Mouse (Mus musculus) heart, embryonic 10.5 days (tissue): Measurements from ENCODE around the gene Rfx2. TPM values are rescaled to one million over a fixed set of nuclear protein-coding genes. Genes with fewer than 3 reads are reported as not detected.

Source experiments
- DNase-seq: peaks from one replicate; pipeline ENCODE4 v3.0.0-alpha.2; 2017; ENCODE audit warnings: low spot score
- H3K27ac ChIP-seq: fragments of 300-500 bp; sonication (generic); 2 replicates; pipeline ENCODE4 v1.5.1; 2016; ENCODE audit warnings: mild to moderate bottlenecking
- H3K27me3 ChIP-seq: fragments of 300-500 bp; sonication (generic); 2 replicates; pipeline ENCODE4 v1.6.1; 2016; ENCODE audit warnings: mild to moderate bottlenecking; ENCODE audit not compliant: poor library complexity, insufficient read depth, severe bottlenecking
- H3K36me3 ChIP-seq: fragments of 300-500 bp; sonication (generic); 2 replicates; pipeline ENCODE4 v1.6.1; 2016; ENCODE audit warnings: mild to moderate bottlenecking, moderate library complexity
- H3K4me1 ChIP-seq: fragments of 300-500 bp; sonication (generic); 2 replicates; pipeline ENCODE4 v1.6.1; 2016; ENCODE audit warnings: mild to moderate bottlenecking
- H3K4me3 ChIP-seq: fragments of 300-500 bp; sonication (generic); 2 replicates; pipeline ENCODE4 v1.5.1; 2016; ENCODE audit warnings: mild to moderate bottlenecking, moderate library complexity
- H3K9me3 ChIP-seq: fragments of 300-500 bp; sonication (generic); 2 replicates; pipeline ENCODE4 v1.6.1; 2016; ENCODE audit warnings: mild to moderate bottlenecking, moderate library complexity
- WGBS: fragments of 180-500 bp; shearing (Covaris S2); methylation state at CpG from one replicate; pipeline ENCODE4 v1.1.7; 2016; 5-methylcytosine and 5-hydroxymethylcytosine counted together
- polyA plus RNA-seq: library from polyadenylated mRNA; unstranded; fragments of >200 nt; fragmentation: Nextera tagmentation; extraction: Ambion mirVana; gene quantifications from 2 replicates; pipeline ENCODE4 v1.2.1, GENCODE M21; 2016

Rfx2 gene
- polyA plus RNA-seq, 1 experiment from 2014 or later, result 4.0 TPM

DNA sequence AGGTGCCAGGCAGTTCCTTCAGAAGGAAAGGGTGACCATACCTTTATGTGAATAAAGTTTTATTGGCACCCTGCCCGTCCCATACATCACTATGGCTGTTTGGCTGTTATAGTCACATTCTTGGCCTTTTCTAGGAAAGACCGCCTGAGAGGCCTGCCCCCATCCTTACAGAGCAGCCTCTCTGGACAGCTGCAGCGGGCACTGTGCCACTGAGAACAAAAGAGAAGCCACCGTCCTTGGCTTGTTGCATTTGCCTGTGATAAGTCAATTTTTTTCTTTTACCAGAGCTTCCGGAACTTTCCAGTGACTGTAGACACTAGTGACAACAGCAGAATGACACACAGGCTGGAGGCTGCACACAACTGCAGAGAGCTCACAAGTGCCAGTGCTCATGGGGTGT lies 25.9 kb downstream of the Rfx2 start:
- peaks cover 4% of the 10 kb centered on the region; the same call in 1 of the 2 replicates for H3K36me3 ChIP-seq
- no peaks in the 10 kb centered on the region for H3K9me3 ChIP-seq
- WGBS, result 78% methylated on average over 5 of the region's 5 CpGs
- no peak overlapping the region for H3K4me3 ChIP-seq
- DNase-seq, result no peak
- H3K4me1 ChIP-seq, result peaks cover 18% of the 10 kb centered on the region
- peaks cover 28% of the 10 kb centered on the region for H3K27me3 ChIP-seq
- no peak overlapping the region for H3K27ac ChIP-seq

GRCm38 (mm10) chr17:56802065-56802464 lies 28.7 kb downstream of the Rfx2 start:
- WGBS, result 72% methylated on average over 8 of the region's 8 CpGs
- H3K4me1 ChIP-seq, result peaks cover 3% of the 10 kb centered on the region; the same call in 1 of the 2 replicates
- no peaks in the 10 kb centered on the region for H3K9me3 ChIP-seq
- H3K27ac ChIP-seq, result no peak overlapping the region
- H3K36me3 ChIP-seq, result peaks cover 4% of the 10 kb centered on the region; the same call in 1 of the 2 replicates
- peaks cover 16% of the 10 kb centered on the region for H3K27me3 ChIP-seq
- DNase-seq, result no peak
- H3K4me3 ChIP-seq, result no peak overlapping the region

- Histone ChIP-seq H3K36me3 (peaks cover 4% of the 10 kb centered on the region; the same call in 1 of the 2 replicates), H3K4me3 (no peak overlapping the region), H3K4me1 (peaks cover 3% of the 10 kb centered on the region; the same call in 1 of the 2 replicates), H3K9me3 (no peaks in the 10 kb centered on the region), H3K27ac (no peak overlapping the region), H3K27me3 (peaks cover 9% of the 10 kb centered on the region; the same call in 1 of the 2 replicates)
- no peak for DNase-seq
- 72% methylated on average over 3 of the region's 3 CpGs for WGBS
These were observed 31.5 kb downstream of the Rfx2 start for GRCm38 (mm10) chr17:56799276-56799675.

GRCm38 (mm10) chr17:56793614-56794319 lies 37.0 kb downstream of the Rfx2 start:
- H3K27me3 ChIP-seq, result no peaks in the 10 kb centered on the region
- no peaks in the 10 kb centered on the region for H3K9me3 ChIP-seq
- no peak for DNase-seq
- no peak overlapping the region for H3K27ac ChIP-seq
- H3K4me3 ChIP-seq, result no peak overlapping the region
- peaks cover 13% of the 10 kb centered on the region for H3K4me1 ChIP-seq
- H3K36me3 ChIP-seq, result no peaks in the 10 kb centered on the region
- 65% methylated on average over 6 of the region's 6 CpGs for WGBS

DNA sequence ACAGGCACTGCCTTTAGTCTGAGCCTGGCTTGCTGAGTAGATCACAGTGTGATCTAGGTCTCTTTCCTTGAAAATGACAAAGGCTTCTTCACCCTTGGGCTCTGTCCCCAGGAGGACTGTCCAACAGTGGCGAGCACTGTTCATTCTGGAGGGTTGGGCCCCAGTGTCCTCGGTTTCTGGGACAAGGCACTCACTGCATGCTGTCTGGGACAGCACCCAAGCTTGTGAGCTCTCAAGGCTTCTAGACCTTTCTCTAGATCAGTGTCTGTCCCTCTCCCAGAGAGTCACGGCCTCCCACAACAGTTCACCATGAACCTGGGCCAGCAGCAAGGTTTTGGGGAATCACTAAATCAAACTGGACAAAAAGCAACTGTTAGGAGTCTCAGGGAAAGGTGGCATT lies 38.2 kb downstream of the Rfx2 start:
- Histone ChIP-seq H3K27me3 (no peaks in the 10 kb centered on the region), H3K4me1 (peaks cover 22% of the 10 kb centered on the region), H3K9me3 (no peaks in the 10 kb centered on the region), H3K4me3 (no peak overlapping the region), H3K27ac (no peak overlapping the region), H3K36me3 (no peaks in the 10 kb centered on the region)
- DNase-seq, result no peak
- WGBS, result 81% methylated on average over 3 of the region's 3 CpGs

- no peaks in the 10 kb centered on the region for H3K36me3 ChIP-seq
- H3K27ac ChIP-seq, result no peak overlapping the region
- no peaks in the 10 kb centered on the region for H3K9me3 ChIP-seq
- H3K4me3 ChIP-seq, result no peak overlapping the region
- H3K4me1 ChIP-seq, result peaks cover 28% of the 10 kb centered on the region
- WGBS, result 62% methylated on average over 6 of the region's 6 CpGs
- no peaks in the 10 kb centered on the region for H3K27me3 ChIP-seq
- no peak for DNase-seq
These were observed 41.5 kb downstream of the Rfx2 start for GRCm38 (mm10) chr17:56789286-56789685.

- Histone ChIP-seq H3K9me3 (no peaks in the 10 kb centered on the region), H3K27ac (peak overlapping the region; percentile 23; the same call in 1 of the 2 replicates), H3K4me3 (no peak overlapping the region), H3K27me3 (no peaks in the 10 kb centered on the region), H3K36me3 (no peaks in the 10 kb centered on the region), H3K4me1 (peaks cover 28% of the 10 kb centered on the region)
- 61% methylated on average over 3 of the region's 3 CpGs for WGBS
- DNase-seq, result no peak
These were observed 41.9 kb downstream of the Rfx2 start for GRCm38 (mm10) chr17:56788886-56789285.

DNA sequence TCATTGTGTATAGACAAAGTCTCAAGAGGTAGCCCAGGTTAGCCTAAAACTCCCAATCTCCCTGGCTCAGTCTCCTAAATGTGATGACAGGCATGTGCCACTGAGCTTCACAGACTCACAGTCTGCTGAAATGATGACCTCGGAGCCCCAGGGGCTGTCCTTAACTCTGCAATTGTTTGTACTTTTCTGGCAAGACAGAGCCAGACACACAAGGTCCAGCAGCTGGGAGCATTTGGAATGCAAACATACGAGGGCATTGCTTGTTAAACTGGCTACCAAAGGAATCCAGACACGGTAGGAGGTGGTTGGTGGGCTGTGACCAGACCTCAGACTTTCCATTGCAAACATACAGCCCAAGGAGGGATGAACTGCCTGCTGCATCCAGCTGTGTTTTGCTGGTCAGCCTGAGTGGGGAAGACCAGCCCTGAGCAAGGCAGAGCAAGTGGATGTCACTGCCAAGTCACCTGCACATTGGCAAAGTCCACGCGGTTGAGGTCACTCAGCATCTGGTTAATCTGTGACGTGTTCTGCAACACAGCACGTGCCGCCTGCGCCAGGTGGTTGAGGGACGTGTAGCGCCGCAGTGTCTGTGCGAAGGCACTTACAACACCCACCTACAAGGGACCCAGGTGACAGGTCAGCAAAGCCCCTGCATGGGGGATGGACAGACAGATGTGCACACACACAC lies 50.4 kb downstream of the Rfx2 start:
- H3K27ac ChIP-seq, result peak overlapping the region; percentile 81; the same call in 1 of the 2 replicates

GRCm38 (mm10) chr17:56778779-56779362 lies 51.9 kb downstream of the Rfx2 start:
- H3K36me3 ChIP-seq, result peaks cover 14% of the 10 kb centered on the region
- no peaks in the 10 kb centered on the region for H3K27me3 ChIP-seq
- peak overlapping the region; percentile 81; the same call in 1 of the 2 replicates for H3K27ac ChIP-seq
- no peak overlapping the region for H3K4me3 ChIP-seq
- H3K9me3 ChIP-seq, result 0 out of 2 replicates have a peak, but pooled peaks cover 5% of the 10 kb centered on the region
- peaks cover 40% of the 10 kb centered on the region for H3K4me1 ChIP-seq
- peak; percentile 89 for DNase-seq
- 32% methylated on average over 3 of the region's 3 CpGs for WGBS

More for the DNA sequence above, 50.4 kb downstream of the Rfx2 start:
- Histone ChIP-seq H3K9me3 (0 out of 2 replicates have a peak, but pooled peaks cover 5% of the 10 kb centered on the region), H3K27me3 (no peaks in the 10 kb centered on the region), H3K36me3 (peaks cover 14% of the 10 kb centered on the region), H3K4me3 (no peak overlapping the region), H3K4me1 (peaks cover 27% of the 10 kb centered on the region)
- no peak for DNase-seq
- WGBS, result 81% methylated on average over 13 of the region's 13 CpGs

- Histone ChIP-seq H3K27me3 (no peaks in the 10 kb centered on the region), H3K4me1 (peaks cover 53% of the 10 kb centered on the region), H3K9me3 (0 out of 2 replicates have a peak, but pooled peaks cover 5% of the 10 kb centered on the region), H3K36me3 (peaks cover 14% of the 10 kb centered on the region), H3K4me3 (no peak overlapping the region), H3K27ac (no peak overlapping the region)
- no peak for DNase-seq
- WGBS, result 90% methylated on average over 11 of the region's 11 CpGs
These were observed 53.2 kb downstream of the Rfx2 start for GRCm38 (mm10) chr17:56777568-56777967.

- peaks cover 28% of the 10 kb centered on the region for H3K4me1 ChIP-seq
- WGBS, result 88% methylated on average over 5 of the region's 5 CpGs
- H3K4me3 ChIP-seq, result no peak within 1 kb of the TSS
- peaks cover 59% of the 10 kb centered on the region for H3K36me3 ChIP-seq
- H3K27ac ChIP-seq, result no peak within 1 kb of the TSS
- H3K27me3 ChIP-seq, result no peaks in the 10 kb centered on the region
- H3K9me3 ChIP-seq, result no peaks in the 10 kb centered on the region
- no peak for DNase-seq
These were observed 60.9 kb downstream of the Rfx2 start, which contains the start of gene Prr22 for GRCm38 (mm10) chr17:56769950-56770349. Gene Prr22, plus strand, starts transcription at chr17:56770250.

DNA sequence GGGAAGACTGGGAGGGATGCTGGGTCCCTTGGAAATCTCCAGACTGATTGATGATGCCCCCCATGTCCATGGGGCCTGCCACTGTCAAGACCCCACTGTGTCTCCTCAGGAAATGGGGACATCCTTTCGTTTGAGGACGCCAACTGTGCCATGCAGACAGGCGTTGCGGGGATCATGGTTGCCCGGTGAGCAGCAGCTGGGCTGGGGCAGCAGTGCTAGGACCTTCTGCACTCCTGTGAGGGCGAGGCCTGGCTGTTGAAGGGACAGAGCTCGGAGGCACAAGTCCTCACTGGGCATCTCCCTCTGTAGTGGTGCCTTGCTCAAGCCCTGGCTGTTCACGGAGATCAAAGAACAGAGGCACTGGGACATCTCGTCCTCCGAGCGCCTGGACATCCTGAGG lies 61.9 kb downstream of the Rfx2 start:
- WGBS, result 90% methylated on average over 11 of the region's 11 CpGs
- peaks cover 19% of the 10 kb centered on the region for H3K4me1 ChIP-seq
- no peak overlapping the region for H3K27ac ChIP-seq
- no peak for DNase-seq
- peaks cover 59% of the 10 kb centered on the region for H3K36me3 ChIP-seq
- no peaks in the 10 kb centered on the region for H3K9me3 ChIP-seq
- no peaks in the 10 kb centered on the region for H3K27me3 ChIP-seq
- H3K4me3 ChIP-seq, result no peak overlapping the region
